Mouse (Mus musculus) layer of hippocampus, postnatal 14 days (tissue): Measurements from ENCODE around the gene Bach2. TPM values are rescaled to one million over a fixed set of nuclear protein-coding genes. Genes with fewer than 3 reads are reported as not detected.

Experiments used
- DNase-seq, 2 experiments: peaks; one replicate each; pipeline ENCODE4 v3.0.0; 2021 to 2022; ENCODE audit warnings: low spot score in 2 of 2, mixed read lengths in 1 of 2
- total RNA-seq, 2 experiments: library from RNA; stranded (reverse); gene quantifications; 2 replicates each; pipeline ENCODE4 v1.2.3; 2021

The Bach2 gene
- total RNA-seq, 2 experiments from 2014 or later = 22.2 to 24.9 TPM

DNA sequence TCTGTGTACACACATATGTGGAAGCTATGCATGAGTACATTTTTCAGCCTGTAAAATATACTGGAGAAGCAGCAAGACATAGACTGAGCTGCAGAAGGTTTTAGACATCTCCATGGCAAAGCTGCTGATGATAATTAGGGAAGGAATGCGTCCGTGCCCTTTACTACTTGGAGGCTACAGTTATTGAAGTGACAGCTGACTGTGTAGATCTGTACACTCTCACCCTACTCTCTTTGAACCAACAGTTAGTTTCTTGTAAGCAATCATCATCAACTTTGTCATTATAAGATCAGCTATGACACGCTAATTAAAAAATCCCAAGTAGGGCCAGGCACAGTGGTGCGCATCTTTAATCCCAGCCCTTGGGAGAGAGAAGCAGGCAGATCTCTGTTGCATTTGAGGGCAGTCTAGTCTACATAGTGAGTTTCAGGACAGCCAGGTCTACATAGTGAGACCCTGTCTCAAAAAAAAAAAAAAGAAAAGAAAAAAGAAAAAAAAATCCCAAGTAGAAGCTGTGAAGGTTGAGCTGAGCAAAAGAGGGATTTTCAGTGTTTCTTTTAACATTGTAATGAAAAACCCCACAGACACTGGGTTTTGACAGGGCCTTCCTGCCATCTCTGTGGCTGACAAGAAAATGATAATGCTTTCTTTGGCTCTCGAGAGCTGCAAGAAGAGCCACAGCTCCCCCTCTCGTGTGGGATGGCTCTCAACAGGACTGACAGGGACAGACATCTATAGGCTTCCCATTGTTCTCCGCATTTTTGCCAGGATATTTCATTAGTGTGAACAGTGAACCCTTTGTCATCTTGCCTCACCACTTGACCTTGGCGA lies 322.3 kb downstream of the Bach2 start:
- DNase-seq = no peak

DNA sequence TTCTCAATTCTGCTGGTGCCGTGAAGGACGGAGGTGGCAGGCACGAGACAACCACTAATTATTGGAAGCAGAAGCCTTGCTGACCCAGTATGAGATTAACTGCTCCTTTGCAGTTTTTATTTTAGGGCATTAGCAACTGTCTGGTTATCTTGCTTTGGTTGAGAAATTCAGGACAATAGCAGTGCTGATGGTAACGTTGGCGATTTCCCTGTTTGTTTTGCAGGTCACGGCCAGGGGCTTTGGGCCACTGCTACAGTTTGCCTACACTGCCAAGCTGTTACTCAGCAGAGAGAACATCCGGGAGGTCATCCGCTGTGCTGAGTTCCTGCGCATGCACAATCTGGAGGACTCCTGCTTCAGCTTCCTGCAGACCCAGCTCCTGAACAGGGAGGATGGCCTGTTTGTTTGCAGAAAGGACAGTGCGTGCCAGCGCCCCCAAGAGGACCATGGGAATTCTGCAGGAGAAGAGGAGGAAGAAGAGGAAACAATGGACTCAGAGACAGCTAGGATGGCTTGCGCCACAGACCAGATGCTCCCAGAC lies 323.0 kb downstream of the Bach2 start:
- DNase-seq = peak; percentile 59 to 64

DNA sequence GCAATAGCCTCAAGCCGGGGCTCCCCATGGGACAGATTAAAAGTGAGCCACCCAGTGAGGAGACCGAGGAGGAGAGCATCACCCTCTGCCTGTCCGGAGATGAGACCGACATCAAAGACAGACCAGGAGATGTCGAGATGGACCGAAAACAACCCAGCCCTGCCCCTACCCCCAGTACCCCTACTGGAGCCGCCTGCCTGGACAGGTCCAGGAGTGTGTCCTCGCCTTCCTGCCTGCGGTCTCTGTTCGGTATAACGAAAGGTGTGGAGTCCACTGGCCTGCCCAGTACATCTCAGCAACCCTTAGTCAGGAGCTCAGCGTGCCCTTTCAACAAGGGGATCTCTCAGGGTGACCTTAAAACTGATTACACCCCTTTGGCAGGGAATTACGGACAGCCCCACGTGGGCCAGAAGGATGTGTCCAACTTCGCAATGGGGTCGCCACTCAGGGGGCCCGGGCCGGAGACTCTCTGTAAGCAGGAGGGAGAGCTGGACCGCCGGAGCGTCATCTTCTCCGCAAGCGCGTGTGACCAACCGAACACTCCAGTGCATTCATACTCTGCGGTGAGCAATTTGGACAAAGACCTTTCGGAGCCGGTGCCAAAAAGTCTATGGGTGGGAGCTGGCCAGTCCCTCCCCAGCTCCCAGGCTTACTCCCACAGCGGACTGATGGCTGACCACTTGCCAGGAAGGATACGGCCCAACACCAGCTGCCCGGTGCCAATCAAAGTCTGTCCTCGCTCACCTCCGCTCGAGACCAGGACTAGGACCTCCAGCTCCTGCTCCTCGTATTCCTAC lies 323.9 kb downstream of the Bach2 start:
- DNase-seq = no peak

DNA sequence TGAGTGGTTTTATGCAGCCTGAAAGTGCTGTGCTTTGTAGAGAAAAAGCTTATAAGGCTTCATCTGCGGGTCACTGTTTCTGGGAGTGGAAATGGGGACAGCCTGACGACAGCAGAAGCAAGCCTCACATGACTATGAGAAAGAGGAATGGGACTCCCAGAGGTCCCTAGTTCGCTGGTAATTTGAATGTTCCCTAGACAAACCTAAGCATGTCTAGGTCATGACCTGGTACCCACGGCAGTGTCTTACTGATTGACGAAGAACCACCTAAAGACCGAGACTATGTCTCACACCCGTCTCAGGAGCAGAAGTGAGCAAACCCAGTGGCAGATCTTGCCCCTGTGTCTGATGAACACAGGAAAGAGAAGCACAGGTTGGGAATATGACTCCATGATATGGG lies 325.8 kb downstream of the Bach2 start:
- DNase-seq = no peak

DNA sequence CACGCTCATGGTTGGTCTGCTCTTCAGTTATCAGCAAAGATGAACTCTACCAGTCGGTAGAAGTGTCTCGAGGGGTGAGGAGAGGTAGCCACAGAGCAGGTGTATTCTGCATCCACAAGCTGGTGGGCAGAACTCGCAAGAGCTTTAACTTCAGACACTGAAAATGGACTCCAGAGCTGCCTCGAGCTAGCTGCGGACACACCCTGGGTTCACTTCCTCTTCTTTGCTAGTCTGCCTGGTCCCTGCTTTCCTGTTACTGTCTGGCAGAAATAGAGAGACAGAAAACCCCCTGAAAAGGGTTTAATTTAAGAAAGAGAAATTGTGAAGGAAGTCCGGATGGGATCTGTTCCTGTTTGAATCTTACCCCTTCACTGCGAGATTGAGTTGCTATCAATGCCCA lies 326.3 kb downstream of the Bach2 start:
- no peak for DNase-seq

DNA sequence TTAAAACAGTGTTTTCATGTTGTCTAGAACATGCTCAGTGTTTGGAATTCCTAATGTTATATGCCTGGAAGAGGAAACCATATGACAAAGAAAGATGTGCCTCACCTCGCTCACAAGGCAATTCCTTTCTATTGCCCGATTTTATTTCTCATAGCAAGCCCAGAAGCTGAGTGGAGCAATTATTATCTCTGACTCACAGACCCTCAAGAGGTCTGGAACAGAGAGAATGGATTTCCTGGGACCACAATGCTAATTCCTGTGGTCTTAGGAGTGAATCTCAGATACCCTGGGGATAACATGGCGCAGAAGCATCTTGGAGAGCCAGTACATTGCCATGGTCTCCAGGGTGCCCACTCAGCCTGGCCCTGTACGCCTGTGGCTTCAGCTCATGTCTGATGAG lies 330.4 kb downstream of the Bach2 start:
- DNase-seq = no peak

DNA sequence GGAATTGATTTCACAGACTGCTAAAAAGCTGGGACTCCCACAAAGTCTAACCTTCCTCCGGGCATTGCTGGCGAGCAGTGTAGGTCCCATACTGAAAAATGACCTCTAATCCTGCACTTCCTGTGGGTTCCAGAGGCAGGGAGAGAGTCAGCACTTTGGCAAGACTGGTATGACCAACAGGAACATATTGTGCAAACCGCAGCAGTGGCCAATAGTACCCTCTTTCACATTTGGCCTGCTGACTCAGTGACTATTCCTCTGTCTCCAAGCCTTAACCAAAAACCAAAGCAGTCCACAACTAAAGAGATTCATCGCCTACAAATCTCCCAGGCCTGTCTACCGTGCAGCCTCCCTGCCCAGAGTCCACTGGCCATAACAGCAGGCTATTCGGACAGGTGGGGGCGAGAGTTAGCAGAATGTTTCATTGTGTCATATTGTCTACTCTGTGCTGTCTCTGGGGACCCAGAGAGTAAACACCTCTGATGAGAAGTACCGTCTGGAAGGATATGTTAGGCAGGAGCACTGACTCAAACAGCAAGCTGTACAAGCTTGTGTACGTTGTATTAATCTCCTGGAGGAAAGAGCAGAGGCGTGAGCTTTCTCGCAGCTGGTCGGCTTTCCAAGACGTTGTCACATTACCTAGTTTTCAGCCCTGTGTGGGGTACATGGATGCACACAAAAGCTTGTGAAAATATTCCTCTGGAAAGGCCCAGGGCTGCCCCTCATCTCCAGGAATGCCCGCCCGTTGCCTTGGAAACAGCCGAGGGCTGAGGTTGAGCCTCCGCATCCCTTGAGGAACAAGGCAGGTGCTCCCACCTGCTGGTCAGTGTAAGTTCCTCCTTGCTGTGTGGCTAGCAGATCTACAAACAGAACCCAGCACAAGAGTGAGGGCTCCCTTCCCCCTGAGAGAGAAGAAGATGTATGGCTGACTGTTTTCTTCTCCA lies 331.7 kb downstream of the Bach2 start:
- DNase-seq = no peak

DNA sequence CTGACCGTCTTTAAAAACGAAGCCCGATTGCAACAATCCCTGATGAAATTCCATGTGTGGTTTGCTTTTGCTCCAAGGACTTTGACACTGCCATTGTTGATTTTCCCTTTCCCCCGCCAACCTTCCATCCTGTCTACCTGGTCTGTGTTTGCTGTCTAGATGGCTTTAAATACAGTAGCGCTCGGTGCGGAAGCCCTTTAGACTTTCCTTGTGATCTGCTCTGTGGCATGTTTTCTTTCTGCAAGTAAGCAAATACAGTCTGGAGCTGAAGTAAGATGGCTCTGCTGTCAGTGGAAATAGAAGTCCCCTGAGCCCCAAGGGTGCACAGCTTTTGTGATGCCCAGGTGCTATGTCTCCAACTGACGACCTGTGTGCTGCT lies 332.3 kb downstream of the Bach2 start:
- no peak for DNase-seq

DNA sequence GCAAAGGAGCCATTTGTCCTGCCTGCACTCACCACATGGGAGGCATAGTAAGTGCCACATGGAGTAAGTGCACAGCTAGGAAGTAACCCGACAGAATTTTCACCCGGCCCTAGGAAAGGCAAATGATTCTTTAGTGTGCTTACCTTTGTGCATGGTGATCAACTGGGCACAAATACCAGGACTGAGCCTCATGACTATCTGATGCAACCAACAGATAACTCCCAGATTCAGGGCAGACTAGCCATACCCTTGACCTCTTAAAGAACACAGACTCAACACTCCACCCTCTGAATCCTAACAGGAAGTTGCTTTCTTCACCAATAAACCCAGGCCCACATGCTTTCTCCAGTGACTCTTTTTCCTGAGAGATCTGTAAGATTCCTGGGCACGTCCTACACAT lies 332.8 kb downstream of the Bach2 start:
- no peak for DNase-seq

DNA sequence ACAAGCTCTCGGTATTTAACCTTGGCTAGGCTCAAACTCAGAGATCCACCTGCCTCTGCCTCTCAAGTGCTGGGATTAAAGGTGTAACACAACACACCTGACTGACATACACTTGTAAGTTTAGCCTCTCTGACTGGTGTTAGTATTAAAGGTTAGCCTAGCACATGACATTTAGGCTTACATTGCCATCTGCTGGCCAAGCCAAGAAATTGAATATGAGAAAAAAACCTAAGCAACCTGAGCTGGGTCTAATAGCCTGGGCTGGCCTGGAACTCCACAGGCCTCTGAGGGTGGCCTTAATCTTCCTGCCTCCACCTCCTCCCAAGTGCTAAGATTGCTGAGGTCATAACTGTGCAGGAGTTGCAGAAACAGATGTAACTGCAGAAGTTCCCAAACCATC lies 333.5 kb downstream of the Bach2 start:
- peak; percentile 48 to 59 for DNase-seq

DNA sequence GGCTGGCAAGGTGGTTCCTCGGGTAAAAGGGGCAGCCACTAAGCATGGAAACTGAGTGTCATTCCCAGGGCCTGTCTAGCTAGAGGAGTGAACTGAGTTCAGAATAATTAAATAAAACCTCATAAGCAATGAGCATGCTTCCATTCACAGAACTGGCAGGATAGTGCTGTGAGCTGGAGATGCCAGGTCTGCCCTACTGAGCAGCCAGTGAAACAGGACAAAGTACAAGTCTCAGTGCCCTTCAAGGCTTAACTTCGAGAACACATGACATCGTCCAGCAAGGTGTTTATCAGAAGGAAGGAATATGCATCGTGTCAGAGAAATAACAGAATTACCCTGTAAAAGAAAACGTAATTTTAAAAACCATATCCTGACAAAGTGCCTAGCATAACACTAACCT lies 335.0 kb downstream of the Bach2 start:
- DNase-seq = no peak

DNA sequence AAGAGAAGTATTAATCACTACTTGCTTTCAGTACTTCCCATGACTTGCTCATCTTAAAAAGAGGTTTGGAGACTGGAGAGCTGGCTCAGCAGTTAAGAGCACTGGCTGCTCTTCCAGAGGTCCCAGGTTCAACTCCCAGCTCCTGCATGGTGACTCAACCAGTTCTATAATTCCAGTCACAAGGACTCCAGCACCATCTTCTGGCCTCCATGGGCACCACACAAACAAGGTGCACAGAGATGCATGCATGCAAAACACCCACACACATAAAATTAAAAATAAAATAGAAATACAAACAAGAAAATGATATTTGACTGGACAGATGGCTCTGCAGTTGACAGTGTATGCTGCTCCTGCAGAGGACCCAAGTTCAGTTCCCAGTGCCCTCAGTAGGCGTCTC lies 336.0 kb downstream of the Bach2 start:
- no peak for DNase-seq

DNA sequence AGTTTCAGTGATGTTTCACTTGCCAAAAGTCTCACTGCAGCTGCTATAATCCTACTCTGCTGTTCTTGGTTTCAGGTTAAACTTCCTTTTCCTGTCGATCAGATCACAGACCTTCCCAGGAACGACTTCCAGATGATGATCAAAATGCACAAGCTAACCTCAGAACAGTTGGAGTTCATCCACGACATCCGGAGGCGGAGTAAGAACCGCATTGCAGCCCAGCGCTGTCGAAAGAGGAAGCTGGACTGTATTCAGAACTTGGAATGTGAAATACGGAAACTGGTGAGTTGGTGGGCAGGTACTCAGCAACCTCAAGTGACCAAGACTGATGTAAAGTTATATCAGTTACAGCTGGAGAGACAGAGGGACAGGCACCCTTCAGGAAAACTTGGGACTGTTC lies 336.6 kb downstream of the Bach2 start:
- DNase-seq = no peak

DNA sequence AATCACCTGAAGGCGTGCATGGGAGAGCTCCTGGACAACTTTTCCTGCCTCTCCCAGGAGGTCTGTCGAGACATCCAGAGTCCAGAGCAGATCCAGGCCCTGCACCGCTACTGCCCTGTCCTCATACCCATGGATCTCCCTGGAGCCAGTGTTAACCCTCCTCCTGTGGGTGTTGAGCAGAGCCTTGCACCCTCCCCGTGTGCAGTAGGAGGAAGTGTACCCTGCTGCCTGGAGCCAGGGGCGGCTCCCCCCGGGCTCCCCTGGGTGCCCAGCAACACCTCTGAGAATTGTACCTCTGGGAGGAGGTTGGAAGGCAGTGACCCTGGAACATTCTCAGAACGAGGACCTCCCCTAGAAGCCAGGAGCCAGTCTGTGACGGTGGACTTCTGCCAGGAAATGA lies 341.2 kb downstream of the Bach2 start:
- DNase-seq = no peak

DNA sequence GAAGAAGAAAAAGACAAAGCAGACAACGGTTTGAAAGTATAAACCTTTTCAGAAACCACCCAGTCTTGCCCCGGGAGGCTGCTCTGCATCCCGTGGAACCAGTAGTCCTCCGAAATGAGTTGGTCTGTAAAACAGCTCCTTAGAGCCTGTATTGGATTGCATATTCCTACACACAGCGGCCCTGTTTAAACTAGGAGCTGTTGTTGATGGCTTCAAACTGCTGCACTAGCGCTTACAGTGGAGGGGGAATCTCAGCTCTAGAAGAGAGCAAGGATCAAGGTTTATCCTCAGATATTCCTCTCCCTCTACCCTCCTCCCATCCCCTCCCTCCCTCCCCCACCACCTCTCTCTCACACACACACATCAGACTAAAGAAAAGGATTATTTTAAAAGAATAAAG lies 345.6 kb downstream of the Bach2 start:
- no peak for DNase-seq

DNA sequence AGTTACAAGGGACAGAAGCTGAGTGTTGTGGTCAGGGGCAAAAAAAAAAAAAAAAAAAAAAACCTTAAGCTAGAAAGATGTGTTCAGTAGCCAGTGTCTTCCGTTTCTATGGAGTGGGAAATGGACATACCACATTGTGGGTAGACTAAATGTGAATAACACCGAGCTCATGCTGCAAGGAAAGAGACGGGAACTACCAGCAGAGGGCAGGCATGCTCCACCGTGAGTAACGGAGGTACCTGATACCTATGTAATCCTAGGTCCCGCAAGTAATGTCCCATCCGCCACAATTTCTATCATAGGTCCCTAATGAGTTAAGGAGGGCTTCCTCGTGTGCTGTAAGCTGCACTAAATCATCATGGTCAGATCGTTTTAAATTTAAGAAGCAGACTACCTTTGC lies 348.0 kb downstream of the Bach2 start:
- no peak for DNase-seq

DNA sequence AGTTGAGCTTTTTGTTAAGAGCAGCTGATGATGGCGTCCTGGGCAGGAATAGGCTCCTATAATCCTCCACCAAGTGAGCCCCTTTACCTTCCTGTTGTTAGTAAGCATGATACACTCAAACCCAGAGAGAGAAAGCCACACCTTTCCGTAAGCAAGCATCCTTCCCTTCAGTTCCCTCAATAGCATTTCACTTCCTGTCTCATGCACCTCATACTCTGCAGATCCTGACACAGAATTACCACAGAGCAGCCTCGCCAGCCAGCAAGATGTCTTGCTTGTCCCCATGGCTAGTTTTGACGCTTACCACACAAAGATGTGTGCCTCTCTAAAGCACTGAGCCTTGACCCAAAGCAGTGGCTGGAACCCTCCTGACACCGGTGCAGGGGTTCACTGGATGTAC lies 348.9 kb downstream of the Bach2 start:
- no peak for DNase-seq

DNA sequence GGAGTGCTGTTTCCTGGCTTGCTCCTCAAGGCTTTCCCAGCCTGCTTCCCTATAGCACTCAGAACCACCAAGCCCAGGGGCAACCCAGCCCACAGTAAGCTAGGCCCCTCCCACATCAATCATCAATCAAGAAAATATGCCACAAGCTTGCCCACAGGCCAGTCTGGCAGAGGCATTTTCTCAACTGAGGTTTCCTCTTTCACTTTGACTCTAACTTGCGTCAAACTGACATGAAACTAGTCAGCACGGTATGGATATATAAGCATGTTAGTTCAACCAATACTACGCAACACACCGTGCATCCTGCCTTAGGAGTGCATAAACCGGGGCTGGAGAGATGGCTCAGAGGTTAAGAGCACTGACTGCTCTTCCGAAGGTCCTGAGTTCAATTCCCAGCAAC lies 349.6 kb downstream of the Bach2 start:
- no peak for DNase-seq

DNA sequence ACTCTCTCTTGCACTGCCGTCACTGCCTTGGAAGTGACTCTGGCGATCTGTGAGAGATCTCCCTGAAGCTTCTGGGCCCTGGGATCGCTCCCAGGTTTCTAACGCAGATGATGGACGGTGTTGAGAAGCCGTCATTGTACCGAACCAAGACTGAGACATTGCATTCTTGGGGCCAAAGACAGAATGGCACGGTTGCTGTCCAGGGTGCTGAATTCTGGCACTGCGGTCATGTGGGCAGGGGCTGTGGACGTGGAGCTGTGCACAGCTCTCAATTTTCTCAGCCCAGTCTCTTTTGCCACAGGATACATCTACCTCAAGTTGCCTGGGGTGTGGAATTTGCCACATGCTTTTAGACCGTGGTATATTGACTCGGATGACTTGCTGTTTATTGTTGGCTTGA lies 362.5 kb downstream of the Bach2 start:
- no peak for DNase-seq

DNA sequence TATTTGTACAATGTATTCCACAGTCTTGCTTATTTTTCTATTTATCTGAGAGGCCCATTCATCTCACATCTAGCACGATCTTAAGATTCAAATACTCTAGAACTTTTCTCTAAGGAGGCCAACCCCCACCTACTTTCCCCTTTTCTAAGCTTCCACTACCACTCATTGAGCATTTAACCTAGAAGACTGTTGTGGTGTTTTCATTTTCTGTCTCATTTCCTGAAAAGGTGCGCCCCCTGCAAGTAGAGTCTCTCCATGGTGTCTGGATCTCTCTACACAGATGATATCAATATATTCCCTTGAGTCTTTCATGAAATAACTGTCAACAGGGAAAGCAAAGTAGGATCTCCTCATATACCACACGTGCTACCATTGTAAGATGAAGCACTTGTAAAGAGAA lies 364.1 kb downstream of the Bach2 start, which contains the start of gene Gja10:
Gene Gja10, minus strand, starts transcription at position 101 of the 400 bp plus-strand sequence.
- DNase-seq = no peak
